Mouse (Mus musculus) mature B cell (primary cell): Measurements from ENCODE around the gene Tmem165.

ENCODE experiments used
- in situ Hi-C: fragments of 300-500 bp; cut with MboI; formaldehyde crosslinking; loops from 2 replicates; pipeline ENCODE4 v1.14.3; 2019

Gene Tmem165

DNA sequence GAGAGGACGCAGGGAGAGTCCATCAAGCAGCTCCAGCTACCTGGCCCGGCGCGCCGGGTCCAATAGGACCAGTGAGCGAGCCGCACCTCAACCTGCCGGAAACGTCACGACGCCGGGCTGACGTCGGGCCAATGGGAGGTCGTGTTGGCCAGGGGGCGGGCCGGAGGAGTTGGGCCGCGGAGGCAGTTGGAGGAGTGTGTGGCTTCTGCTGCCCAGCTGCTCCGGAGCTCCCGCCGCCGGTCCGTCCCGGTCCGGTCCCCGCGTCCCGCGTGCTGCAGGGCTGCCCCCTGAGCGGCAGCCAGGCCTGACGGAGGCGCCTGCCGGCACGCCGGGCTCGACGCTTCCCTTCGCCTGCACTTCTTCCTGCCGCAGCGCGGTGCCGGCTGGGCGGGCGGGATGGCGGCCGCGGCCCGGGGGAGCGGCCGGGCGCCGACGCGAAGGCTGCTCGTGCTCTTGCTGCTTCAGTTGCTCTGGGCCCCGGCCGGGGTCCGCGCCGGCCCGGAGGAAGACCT lies at the start of gene Tmem165:
Tmem165 (plus strand) TSS at position 131 of the 512 bp plus-strand sequence.
- in situ Hi-C loops: no loop called here

DNA sequence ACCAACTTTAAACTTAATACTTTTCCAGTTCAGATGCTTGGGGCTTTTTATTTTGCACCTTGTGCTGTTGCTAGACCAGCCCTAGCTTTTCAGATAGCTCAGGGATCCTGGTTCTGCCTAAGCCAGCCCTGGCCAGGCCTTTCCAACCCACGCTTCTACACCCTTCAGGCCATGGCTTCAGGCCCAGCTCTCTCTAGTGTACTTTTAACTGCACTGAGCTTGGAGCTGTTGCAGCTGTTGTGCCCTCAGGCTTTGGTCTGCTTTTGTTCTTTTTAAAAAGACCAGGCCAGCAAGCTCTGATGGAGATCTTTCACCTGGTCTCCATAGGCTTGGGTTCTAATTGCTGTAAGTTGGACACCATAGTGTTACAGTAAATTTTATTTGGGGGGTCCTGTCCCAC lies 48.0 kb upstream of the Tmem165 start:
- in situ Hi-C loops: loop anchor here (25.0 kb wide), 1 partner anchor 1073 kb away; no protein-coding TSS in a partner anchor

DNA sequence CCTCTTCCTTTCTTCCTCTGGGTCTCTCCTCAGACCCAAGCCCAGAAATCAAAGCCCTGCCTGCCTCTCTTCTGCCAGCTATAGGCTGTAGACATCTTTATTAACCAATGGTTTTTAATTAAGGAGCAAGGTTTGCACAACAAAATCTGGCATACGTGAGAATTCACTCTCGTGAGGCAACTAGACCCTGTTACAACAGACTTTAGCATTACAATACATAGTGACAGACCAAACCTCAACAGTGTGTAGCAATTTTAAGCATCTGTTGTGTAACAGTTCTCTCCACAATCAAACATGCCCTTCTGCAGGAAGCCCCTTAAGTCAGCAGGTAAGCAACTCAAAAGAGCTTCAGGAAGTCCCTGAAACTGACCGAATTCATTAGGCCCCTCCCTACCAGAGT lies 47.4 kb upstream of the Tmem165 start:
- in situ Hi-C loops: loop anchor here (25.0 kb wide), 1 partner anchor 1074 kb away; no protein-coding TSS in a partner anchor

DNA sequence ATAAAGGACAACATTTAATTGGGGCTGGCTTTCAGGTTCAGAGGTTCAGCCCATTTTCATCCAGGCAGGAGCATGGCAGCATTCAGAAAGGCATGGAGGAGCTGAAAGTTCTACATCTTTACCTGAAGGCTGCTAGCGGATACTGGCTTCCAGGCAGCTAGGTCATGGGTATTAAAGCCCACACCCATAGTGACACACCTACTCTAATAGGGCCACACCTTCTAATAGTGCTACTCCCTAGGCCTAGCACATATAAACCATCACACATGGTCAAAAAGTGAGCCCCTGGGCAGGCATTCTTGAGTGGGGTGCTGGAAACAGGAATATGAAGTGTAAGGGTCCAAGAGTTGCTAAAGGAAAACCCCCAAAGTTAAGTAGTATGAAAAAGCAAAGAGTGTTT lies 46.1 kb upstream of the Tmem165 start:
- in situ Hi-C loops: loop anchor here (25.0 kb wide), 1 partner anchor 1075 kb away; no protein-coding TSS in a partner anchor

DNA sequence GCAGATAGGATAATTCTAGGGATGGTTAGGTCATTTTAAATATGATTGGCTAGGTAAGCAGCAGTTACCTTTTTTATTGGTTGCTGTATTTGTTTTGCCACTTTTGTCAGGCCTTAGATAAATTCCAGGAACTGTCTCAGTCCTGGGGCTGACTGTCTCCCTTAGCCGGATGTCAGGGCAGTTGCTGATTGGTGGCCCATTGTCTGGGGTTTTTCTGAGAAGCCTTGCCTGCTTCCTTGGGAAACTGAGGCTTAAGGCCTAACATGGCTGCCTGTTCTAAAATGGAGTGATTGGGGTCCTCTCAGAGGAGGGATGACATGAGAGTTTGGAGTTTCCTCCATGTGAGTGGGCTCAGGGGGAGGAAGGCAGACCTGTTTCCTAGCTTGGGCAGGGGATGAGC lies 45.6 kb upstream of the Tmem165 start:
- in situ Hi-C loops: loop anchor here (25.0 kb wide), 1 partner anchor 1076 kb away; no protein-coding TSS in a partner anchor

DNA sequence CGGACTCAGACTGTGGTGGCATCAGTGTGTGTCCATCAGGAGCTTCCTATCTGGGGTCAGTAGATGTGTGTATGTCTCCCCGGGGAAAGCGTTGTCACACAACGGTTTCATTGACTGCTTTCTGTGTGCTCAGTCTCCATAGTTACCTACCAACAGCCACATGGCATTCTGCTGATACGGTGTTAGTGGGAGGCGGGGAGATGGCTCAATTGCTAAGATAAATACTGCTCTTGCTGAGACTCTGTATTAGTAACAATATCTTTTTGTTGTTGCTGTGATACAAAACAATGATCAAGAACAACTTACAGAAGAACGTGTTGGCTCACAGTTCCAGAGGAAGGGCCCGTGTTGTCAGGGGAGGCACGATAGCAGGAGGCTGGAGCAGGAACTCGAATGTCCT lies 45.2 kb upstream of the Tmem165 start:
- in situ Hi-C loops: loop anchor here (25.0 kb wide), 1 partner anchor 1076 kb away; no protein-coding TSS in a partner anchor

DNA sequence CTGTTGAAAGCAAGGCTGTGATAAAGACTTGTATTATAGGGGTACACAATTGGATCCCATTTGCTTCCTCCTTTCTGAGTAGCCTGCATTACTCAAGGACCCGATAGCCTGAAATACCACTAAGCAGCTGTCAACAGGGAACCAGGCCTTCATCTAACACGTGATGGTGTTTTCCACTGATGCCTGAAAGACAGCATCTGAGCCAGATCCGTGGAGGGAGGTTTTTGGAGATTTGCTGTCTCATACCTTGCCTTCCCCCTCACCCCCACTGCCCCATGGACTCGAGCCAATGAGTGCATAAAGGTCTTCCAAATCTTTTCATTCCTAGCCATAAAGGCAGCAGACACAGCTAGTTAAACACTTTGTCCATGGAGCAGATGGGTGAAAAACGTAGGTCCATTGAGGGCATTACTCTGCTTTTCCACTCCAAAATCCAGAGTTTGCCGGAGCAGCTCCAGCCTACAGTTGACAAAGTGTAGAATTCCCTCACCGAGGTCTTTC lies 44.5 kb upstream of the Tmem165 start:
- in situ Hi-C loops: loop anchor here (25.0 kb wide), 1 partner anchor 1077 kb away; no protein-coding TSS in a partner anchor

DNA sequence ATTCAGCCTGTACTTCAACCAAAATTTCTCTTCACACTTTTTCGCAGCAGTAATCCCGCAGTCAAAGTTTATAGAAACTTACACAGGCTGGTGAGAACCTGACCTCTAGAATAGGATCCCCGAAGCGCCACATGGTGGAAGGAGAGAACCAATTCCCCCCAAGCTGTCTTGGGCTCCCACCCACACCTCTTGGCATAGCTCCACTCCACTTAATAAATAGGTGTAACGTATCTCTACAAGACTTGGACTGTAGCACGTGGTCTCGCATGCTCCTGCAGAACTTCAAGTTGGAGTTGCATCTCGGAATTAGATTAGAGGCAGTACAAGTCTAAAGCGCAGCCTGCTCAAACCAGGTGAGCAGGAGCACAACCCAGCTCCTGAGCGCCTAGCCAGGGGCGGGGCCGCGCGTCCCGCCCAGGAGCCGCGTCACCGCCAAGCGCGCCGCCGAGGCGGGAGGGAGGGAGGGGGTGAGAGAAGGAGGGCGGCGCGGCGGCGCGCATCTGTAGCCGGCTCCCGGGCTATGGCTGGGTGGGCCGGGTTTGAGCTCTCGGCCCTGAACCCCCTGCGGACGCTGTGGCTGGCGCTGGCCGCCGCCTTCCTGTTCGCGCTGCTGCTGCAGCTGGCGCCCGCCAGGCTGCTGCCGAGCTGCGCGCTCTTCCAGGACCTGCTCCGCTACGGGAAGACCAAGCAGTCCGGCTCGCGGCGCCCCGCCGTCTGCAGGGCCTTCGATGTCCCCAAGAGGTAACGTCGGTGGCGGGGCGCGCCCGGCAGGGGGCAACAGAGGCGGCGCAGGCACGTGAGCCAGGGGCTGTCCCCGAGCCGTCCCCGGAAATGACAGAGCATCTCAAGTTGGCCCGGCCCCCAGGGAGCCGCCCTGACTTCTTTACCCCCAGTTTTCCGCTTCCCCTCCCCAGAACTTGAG lies 43.6 kb upstream of the Tmem165 start, which contains the start of gene Srd5a3:
Srd5a3 (plus strand) TSS at position 464 of the 922 bp plus-strand sequence.
- in situ Hi-C loops: loop anchor here (25.0 kb wide), 1 partner anchor 1078 kb away; no protein-coding TSS in a partner anchor

DNA sequence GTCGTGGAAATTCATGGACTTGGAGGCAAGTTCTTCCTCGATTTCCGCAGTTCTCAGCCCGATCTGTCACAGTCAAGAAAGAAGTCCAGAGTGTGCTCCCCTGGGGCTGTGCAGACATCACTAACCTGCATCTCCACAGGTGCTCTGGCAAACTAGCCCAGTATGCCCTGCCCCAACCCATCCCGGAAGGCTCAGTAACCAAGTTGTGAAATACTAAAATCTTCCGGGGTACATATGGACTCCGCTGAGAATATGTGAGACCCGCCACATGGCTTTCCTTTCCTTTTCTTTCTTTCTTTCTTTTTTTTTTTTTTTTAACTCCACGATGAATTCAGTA lies 43.0 kb upstream of the Tmem165 start:
- in situ Hi-C loops: loop anchor here (25.0 kb wide), 1 partner anchor 1078 kb away; no protein-coding TSS in a partner anchor

DNA sequence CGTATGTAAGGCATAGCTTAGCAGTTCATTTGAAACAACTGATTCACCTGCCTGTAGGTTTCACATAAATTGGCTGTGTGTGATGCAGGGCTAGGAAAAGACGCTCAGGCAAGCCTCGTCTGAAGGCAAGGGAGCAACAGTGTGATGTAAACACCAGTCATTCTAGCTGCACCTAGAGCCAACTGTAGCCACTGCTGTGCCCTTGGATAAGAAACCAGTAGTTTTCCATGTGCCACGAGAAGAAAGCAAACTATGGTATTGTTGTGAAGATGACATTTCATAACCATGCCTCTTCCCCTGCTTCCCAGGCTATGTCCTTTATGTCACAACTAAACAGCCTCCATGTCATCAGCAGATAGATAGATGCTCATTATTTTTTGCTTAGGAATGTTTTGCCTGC lies 40.3 kb upstream of the Tmem165 start:
- in situ Hi-C loops: loop anchor here (25.0 kb wide), 1 partner anchor 1081 kb away; no protein-coding TSS in a partner anchor

DNA sequence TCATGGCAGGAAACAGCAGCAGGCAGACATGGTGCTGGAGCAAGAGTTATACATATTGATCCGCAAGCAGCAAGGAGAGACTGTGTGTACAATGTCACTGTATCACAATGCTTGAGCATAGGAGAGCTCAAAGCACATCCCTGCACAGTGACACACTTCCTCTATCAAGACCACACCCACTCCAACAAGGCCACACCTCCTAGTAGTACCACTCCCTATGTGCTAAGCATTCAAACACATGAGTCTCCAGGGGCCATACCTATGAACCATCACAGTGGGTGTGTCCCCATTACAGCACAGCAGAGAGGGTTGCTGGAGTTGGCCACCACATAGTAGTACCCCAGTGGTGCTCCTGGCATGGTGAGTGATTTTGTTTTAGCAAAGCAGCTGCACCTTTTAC lies 37.3 kb upstream of the Tmem165 start:
- in situ Hi-C loops: loop anchor here (25.0 kb wide), 1 partner anchor 1084 kb away; no protein-coding TSS in a partner anchor

DNA sequence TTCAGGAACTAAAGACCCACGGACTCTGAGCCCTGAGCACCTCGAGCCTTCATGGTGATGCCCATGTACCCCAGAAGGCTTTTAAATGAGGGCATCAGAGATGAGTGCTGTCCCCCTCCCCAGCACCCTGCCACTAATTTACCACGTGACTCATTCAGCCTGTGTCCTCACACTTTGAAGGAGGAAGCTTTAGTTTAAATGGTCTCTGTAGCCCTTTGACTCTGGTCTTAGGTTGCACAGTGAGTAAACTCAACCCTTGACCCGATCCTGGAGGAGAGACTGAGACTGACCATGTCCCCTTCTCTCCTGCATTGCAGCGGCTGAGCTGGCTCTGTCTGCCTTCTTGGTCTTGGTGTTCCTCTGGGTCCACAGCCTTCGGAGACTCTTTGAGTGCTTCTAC lies 34.2 kb upstream of the Tmem165 start:
- in situ Hi-C loops: loop anchor here (25.0 kb wide), 1 partner anchor 1087 kb away; no protein-coding TSS in a partner anchor

DNA sequence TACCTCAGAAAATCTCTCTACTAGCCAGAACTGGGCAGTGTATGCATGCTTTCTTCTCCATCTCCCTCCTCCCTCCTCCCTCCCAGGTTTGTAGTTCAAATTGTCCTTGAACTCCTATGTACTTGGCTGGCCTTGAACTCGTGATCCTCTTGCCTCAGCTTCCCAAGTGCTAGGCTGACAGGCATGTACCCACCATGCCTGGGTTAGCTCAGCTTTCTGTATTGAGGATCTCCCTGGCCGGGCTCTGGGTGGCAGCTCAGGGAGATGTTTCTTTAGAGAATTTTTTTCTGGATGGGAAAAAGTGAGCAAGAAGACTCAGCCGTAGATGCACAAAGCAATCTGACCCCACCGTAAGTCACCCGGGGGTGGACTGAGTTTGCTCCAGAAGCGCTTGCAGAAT lies 30.7 kb upstream of the Tmem165 start:
- in situ Hi-C loops: no loop called here

DNA sequence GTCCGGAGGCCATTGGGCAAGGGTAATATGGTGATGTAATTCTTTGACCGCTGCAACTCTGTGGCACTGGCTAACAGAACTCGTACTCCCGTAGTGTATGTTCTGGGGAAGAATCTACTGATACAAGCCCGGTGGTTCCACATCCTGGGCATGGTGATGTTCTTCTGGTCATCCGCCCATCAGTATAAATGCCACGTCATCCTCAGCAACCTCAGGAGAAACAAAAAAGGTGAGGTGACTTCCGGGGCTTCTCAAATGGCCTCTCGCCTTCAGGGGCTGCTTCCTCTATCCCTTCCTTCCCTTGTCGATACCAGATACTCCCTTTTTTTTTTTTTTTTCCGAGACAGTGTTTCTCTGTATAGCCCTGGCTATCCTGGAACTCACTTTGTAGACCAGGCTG lies 30.2 kb upstream of the Tmem165 start:
- in situ Hi-C loops: no loop called here

DNA sequence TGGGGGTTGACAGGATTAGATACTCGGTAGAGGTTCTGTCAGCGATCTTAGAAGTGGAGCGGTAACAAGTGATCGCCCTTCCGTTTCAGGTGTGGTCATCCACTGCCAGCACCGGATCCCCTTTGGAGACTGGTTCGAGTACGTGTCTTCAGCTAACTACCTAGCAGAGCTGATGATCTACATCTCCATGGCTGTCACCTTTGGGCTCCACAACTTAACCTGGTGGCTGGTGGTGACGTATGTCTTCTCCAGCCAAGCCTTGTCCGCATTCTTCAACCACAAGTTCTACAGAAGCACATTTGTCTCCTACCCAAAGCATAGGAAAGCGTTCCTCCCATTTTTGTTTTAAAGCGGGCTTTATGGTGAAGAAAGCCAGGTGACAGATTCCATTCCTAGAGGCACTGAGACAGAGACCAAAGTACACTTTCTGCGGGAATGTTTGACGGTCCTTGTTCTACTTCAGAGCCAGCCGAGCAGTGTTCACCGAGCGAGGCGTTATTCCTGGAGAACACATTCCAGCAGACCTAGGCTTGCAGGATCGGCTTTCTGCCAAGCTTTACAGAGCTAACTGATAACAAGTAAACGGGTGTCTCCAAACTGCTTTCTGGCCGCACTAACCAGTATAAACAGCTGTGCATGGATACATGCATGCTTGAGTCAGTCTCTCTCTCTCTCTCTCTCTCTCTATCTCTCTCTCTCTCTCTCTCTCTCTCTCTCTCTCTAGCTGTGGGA lies 29.1 kb upstream of the Tmem165 start:
- in situ Hi-C loops: no loop called here

DNA sequence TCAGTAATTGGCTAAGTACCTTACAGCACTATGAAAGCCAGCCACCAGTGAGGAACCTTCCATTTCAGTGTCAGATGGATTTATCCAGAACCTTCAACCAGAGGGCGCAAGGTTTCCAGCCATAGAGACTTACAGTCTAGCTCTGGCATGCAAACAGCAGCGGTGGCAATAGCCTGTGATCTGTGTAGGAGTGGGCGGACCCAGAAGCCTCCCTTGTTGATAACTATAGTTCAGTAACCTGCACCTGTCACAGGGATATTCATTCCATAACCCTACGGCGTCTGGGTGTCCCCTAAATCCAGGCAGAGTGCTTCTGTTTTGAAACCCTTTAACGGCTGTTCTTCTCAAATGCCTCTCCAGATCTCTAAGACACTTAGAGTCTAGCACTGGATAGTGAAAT lies 24.1 kb upstream of the Tmem165 start:
- in situ Hi-C loops: no loop called here

DNA sequence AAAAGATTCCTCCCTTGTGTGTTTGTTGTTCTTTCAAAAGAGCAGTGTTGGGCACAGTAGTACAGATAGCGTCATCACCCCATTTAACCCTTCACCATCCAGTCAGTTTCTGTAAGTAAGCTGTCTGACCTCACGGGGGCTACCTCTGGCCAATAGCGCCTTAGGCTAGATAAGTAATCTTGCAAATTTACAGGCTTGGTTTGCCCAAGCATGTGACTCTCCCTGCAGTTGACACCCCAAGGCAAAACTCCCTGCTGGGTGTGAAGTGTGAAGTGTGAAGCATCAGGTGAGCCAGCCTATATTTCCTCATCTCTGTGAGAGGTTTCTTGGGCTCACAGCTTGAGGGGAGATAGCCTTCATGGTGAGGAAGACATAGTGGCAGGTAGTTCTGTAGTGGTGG lies 23.6 kb upstream of the Tmem165 start:
- in situ Hi-C loops: no loop called here

DNA sequence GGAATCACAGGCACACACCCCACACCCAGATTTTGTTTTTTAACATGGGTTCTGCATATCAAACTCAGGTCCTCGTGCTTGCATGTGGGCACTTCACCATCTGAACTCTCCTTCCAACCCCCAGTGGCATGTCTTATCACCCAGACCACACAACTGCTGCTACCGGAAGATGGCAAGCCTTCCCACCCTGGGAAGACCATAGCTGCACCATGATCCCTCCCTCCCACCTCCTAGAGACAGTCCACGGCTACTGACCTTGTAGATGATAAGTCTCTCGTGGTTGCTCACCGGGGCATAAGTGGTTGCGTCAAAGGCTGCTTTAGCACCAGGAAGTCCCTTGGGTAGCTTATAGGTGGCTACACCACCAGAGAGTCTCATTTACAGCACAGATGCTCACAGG lies 22.2 kb upstream of the Tmem165 start:
- in situ Hi-C loops: no loop called here

DNA sequence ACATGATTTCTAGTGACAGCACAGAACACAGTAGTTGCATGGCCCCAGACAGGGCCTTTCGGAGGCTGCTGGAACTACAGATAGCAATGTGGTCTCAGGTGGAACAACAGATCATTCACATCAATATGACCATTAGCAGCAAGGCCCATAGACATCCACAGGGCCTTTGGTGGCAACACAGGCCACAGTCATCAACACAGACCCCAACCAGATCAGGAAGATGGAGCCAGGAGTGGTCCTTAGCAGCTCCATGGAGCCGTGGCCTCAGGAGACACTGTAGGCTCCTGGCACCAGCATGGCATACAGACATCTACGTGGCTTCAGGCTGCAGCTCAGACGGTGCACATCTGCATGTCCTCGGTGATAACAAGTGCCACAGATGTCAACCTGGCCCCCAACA lies 20.8 kb upstream of the Tmem165 start:
- in situ Hi-C loops: no loop called here

DNA sequence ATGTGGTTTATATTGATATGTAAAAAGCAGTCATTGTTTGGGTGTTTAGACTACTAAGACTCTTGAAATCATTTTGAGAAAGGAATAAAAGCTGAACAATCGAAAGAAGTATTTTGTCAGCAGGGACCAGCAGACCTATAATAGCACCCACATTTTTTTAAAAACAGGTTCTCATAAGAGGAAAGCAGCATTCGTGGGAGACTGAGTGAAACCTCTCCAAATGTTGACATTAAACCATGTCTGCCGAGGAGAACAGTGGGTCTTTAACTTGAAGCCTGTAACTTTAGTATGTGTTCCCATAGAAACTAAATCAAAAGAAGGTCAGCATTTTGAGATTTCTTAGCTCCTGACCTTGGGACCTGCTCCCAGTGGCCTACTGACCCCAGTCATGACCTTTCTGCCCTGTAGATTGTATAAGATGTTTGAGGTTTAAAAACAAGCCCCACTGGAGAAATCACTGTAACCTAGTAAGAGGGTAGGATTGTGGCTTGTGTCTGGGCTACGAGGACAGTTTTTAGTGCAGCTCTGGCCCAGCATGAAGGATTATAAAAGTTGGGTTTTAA lies 19.8 kb upstream of the Tmem165 start:
- in situ Hi-C loops: no loop called here

DNA sequence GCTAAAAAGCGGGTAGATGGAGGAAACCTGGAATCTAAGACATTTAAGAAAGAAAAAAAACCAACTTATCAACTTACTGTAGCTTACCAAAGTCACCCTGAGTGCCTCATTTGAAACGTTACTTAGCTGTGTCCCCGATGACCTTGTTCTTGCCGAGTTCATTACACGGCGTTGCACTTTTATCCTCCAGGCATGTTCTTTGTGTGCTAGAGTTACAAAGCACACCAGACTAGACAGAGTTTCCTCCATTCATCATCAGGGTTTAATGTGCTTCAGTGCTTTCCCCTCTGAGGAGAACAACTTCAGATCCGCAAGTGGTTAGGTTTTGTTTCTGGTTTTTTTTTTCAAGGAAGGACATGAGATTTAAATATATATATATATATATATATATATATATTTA lies 18.9 kb upstream of the Tmem165 start:
- in situ Hi-C loops: no loop called here

DNA sequence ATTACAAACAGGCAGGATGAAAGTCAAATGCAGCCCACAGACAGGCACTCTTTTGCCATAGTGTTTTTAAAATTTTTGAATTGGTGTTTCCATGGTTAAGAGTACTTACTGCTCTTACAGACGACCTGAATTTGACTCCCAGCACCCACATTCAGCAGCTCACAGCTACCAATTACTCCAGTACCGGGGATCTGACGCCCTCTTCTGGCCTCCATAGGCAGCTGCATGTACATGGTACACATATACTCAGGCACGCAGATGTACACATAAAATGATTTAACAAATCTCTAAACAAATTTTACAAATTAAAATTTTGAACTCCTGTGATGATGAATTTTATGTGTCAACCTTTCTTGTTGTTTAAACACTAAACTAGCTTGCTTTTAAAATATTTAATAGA lies 13.2 kb upstream of the Tmem165 start:
- in situ Hi-C loops: no loop called here
